Mouse (Mus musculus): ENCODE data around the gene Srp9.

Gene Srp9

GRCm38 (mm10) chr1:182124506-182124905 is at the start of gene Srp9:
Srp9 (plus strand) TSS chr1:182124737.
- peak; percentile 99 for DNase-seq (ENCODE audit: low read depth)

- DNase-seq (ENCODE audit: low read depth), result no peak
Measured at GRCm38 (mm10) chr1:182081744-182082419, 42.7 kb upstream of the Srp9 start.

GRCm38 (mm10) chr1:182083459-182083858 is 41.1 kb upstream of the Srp9 start:
- no peak for DNase-seq (ENCODE audit: low read depth)

- no peak for DNase-seq (ENCODE audit: low read depth)
Measured at GRCm38 (mm10) chr1:182086759-182087158, 37.8 kb upstream of the Srp9 start.

GRCm38 (mm10) chr1:182087351-182087750 is 37.2 kb upstream of the Srp9 start:
- DNase-seq (ENCODE audit: low read depth), result no peak

GRCm38 (mm10) chr1:182087753-182088633 is 36.5 kb upstream of the Srp9 start:
- no peak for DNase-seq (ENCODE audit: low read depth)

- DNase-seq (ENCODE audit: low read depth), result no peak
Measured at GRCm38 (mm10) chr1:182088844-182089418, 35.6 kb upstream of the Srp9 start.

- DNase-seq (ENCODE audit: low read depth), result no peak
Measured at GRCm38 (mm10) chr1:182089600-182090297, 34.8 kb upstream of the Srp9 start.

- DNase-seq (ENCODE audit: low read depth), result no peak
Measured at GRCm38 (mm10) chr1:182090298-182090677, 34.2 kb upstream of the Srp9 start.

- DNase-seq (ENCODE audit: low read depth), result no peak
Measured at GRCm38 (mm10) chr1:182091261-182091660, 33.3 kb upstream of the Srp9 start.

- DNase-seq (ENCODE audit: low read depth), result no peak
Measured at GRCm38 (mm10) chr1:182091746-182092412, 32.7 kb upstream of the Srp9 start.

GRCm38 (mm10) chr1:182092413-182092800 is 32.1 kb upstream of the Srp9 start:
- no peak for DNase-seq (ENCODE audit: low read depth)

- no peak for DNase-seq (ENCODE audit: low read depth)
Measured at GRCm38 (mm10) chr1:182093407-182093806, 31.1 kb upstream of the Srp9 start.

- DNase-seq (ENCODE audit: low read depth), result no peak
Measured at GRCm38 (mm10) chr1:182094473-182095136, 29.9 kb upstream of the Srp9 start.

- DNase-seq (ENCODE audit: low read depth), result no peak
Measured at GRCm38 (mm10) chr1:182095240-182095741, 29.2 kb upstream of the Srp9 start.

GRCm38 (mm10) chr1:182096707-182097106 is 27.8 kb upstream of the Srp9 start:
- no peak for DNase-seq (ENCODE audit: low read depth)

- DNase-seq (ENCODE audit: low read depth), result no peak
Measured at GRCm38 (mm10) chr1:182099062-182099461, 25.5 kb upstream of the Srp9 start.

- peak; percentile 31 for DNase-seq (ENCODE audit: low read depth)
Measured at GRCm38 (mm10) chr1:182100403-182100802, 24.1 kb upstream of the Srp9 start.

GRCm38 (mm10) chr1:182101468-182101867 is 23.1 kb upstream of the Srp9 start:
- DNase-seq (ENCODE audit: low read depth), result peak; percentile 43

GRCm38 (mm10) chr1:182102706-182103105 is 21.8 kb upstream of the Srp9 start:
- no peak for DNase-seq (ENCODE audit: low read depth)

- DNase-seq (ENCODE audit: low read depth), result no peak
Measured at GRCm38 (mm10) chr1:182103436-182103835, 21.1 kb upstream of the Srp9 start.
